Mouse (Mus musculus) urinary bladder, postnatal 36 days (tissue): Measurements from ENCODE around the gene Cmtr2.
A peak's percentile ranks its signal among the peaks of the same experiment; 100 is the strongest.

ENCODE experiments used
- DNase-seq, 2 experiments: peaks; one replicate each; pipeline ENCODE4 v3.0.0; 2022; ENCODE audit warnings: low spot score in 2 of 2, mixed read lengths in 1 of 2

Gene Cmtr2

DNA sequence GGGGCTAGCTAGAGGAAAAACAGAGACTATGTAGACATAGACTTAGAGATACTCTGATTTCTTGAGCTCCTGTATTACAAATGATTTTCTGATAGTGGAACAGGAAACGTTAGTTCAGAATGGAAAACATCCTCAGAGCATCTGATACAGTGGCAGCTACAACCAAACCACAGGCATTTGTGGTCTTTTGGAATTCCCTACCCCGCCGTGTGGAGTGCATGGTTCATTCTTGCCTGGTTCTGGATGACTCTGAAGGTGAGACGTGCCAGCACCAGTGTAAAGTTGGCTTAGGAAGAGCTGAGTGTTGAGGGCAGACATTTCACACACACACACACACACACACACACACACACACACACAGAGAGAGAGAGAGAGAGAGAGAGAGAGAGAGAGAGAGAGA lies 38.5 kb downstream of the Cmtr2 start:
- no peak for DNase-seq

GRCm38 (mm10) chr8:110265796-110266305 lies 50.4 kb downstream of the Cmtr2 start:
- DNase-seq: no peak

DNA sequence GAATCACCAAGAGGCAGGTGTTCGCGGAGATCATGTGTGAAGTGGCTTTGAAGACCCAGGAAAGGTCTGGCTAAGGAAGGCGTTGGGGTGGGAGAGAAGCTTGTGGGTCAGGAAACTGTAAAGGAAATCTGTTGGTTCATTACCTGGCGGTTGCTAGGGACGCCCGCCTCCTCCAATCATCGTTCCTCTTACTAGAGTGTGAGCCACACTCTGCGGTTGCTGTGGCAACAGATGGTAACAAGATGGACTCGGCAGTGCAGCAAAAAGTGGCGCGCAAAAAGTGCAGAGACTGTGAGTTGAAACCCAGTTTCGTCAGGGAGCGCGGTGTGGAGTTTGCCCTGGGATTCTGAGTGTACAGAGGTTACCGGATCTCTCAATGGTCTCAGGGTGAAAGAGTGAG lies 51.3 kb downstream of the Cmtr2 start, which contains the start of gene Hydin:
TSS of gene Hydin (plus strand) at position 237 of the 400 bp plus-strand sequence.
- peak in 1 of 2 experiments; percentile 1 for DNase-seq

DNA sequence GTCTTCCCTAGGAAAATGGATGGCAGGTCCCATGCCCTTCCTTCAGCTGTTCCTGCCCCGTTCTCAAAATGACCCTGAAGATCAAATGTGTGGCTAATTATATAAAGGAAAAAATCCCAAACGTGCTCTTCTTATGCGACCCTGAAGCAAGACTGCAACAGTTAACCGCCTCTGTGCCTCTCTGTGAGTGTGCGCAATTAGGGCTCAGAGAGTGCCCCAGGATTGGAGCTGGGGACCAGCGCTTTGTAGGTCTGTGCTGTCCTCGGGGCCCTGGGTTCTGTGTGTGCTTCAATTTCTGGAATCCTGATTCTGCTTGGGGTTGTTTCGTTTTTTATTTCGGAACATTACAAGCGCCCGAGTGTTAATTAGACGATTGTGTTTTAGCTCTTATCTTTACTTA lies 51.8 kb downstream of the Cmtr2 start:
- no peak for DNase-seq

DNA sequence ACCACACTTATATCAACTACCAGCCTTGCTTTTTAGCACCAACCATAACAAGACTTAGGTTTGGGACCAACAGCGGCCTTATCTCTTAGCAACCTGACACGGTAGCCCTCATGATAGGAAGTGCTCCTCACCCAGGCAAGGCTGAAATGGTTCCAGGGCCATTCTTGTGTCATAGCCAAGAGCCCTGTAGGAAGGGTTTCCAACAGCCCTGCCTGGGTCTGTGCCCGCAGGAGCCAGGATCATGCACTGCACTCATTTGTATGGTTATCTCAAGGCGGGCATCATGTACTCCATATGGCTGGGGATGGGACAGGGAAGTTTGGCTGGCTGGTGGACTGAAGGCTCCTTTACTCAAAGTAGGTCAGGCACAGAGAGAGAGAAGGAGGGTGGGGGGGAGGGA lies 55.2 kb downstream of the Cmtr2 start:
- no peak for DNase-seq

GRCm38 (mm10) chr8:110273394-110273793 lies 57.9 kb downstream of the Cmtr2 start:
- DNase-seq: no peak
